Mouse (Mus musculus): ENCODE data around the gene Grm4. TPM values are rescaled to one million over a fixed set of nuclear protein-coding genes. Genes with fewer than 3 reads are reported as not detected.

The Grm4 gene
- 0.70 and 0.81 TPM in 2 replicates for polyA plus RNA-seq (2012; rRNA removed)

DNA sequence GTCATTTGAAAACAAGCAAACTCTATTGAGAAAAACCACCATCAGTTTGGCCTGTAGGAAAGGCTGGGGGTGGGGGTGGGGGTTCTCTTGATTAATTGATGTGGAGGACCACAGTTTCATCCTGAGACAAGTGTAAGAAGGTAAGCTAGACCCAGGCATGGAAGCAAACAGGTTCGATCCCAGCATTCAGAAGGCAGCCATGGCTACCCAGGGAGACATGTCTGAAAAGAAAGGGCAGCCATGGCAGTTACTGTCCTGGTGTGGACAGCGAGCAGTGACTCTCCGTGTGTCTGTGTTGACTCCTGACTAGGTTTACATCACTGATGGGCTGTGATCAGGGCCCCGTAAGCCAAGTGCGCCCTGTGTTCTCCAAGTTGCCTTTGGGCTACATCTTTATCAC lies at the start of gene Grm4:
Gene Grm4, minus strand, starts transcription at position 101 of the 400 bp plus-strand sequence.
- peaks cover 6% of the 10 kb centered on the region for H3K4me1 ChIP-seq (ENCODE audit: control insufficient read depth, insufficient read depth, low read length)
- TF ChIP-seq CTCF (IDR thresholded peaks at IDR 0.05; ENCODE audit: control insufficient read depth, insufficient read depth, insufficient replicate concordance, low read depth, low read length) (no peak), POLR2A (IDR thresholded peaks at IDR 0.05; ENCODE audit: control insufficient read depth, low read depth, low read length) (no peak)
- no peak within 1 kb of the TSS for H3K27ac ChIP-seq (ENCODE audit: control insufficient read depth, insufficient read depth, low read depth, low read length)
- H3K36me3 ChIP-seq (ENCODE audit: control insufficient read depth, insufficient read depth, low read length): no peaks in the 10 kb centered on the region
- H3K4me3 ChIP-seq (ENCODE audit: control insufficient read depth, low read depth, low read length): peak within 1 kb of the TSS; percentile 63
- no peaks in the 10 kb centered on the region for H3K27me3 ChIP-seq (ENCODE audit: control insufficient read depth, insufficient read depth, low read length)

GRCm38 (mm10) chr17:27568228-27568627 lies 47.0 kb upstream of the Grm4 start:
- Histone ChIP-seq H3K27me3 (ENCODE audit: control insufficient read depth, insufficient read depth, low read length) (no peaks in the 10 kb centered on the region), H3K36me3 (ENCODE audit: control insufficient read depth, insufficient read depth, low read length) (no peaks in the 10 kb centered on the region), H3K27ac (ENCODE audit: control insufficient read depth, insufficient read depth, low read depth, low read length) (no peak overlapping the region), H3K4me1 (ENCODE audit: control insufficient read depth, insufficient read depth, low read length) (peaks cover 25% of the 10 kb centered on the region), H3K4me3 (ENCODE audit: control insufficient read depth, low read depth, low read length) (no peak overlapping the region)
- no peak for TF ChIP-seq POLR2A (IDR thresholded peaks at IDR 0.05; ENCODE audit: control insufficient read depth, low read depth, low read length)
- no peak for TF ChIP-seq CTCF (IDR thresholded peaks at IDR 0.05; ENCODE audit: control insufficient read depth, insufficient read depth, insufficient replicate concordance, low read depth, low read length)

DNA sequence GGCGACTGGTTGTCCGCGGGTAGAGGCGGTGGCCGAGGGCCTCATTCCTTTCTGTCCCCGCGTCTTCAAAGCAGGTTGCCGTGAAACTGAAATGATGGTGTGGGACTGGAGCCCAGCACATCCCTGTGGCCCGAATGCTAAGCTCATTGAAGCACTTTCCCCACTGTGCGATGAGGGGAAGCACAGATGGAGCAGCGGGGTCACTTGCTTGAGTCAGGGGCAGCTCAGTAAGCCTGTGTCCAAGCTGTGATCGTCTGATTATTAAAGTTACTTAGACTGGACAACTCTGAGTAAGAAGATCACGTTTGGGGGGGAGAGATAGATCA lies 44.7 kb upstream of the Grm4 start:
- Histone ChIP-seq H3K27ac (ENCODE audit: control insufficient read depth, insufficient read depth, low read depth, low read length) (no peak overlapping the region; the same call in 1 of the 2 replicates), H3K27me3 (ENCODE audit: control insufficient read depth, insufficient read depth, low read length) (no peaks in the 10 kb centered on the region), H3K36me3 (ENCODE audit: control insufficient read depth, insufficient read depth, low read length) (no peaks in the 10 kb centered on the region; the same call in 1 of the 2 replicates), H3K4me3 (ENCODE audit: control insufficient read depth, low read depth, low read length) (peak overlapping the region; percentile 89), H3K4me1 (ENCODE audit: control insufficient read depth, insufficient read depth, low read length) (peaks cover 29% of the 10 kb centered on the region)
- no peak for TF ChIP-seq CTCF (IDR thresholded peaks at IDR 0.05; ENCODE audit: control insufficient read depth, insufficient read depth, insufficient replicate concordance, low read depth, low read length)
- TF ChIP-seq POLR2A (IDR thresholded peaks at IDR 0.05; ENCODE audit: control insufficient read depth, low read depth, low read length): no peak

DNA sequence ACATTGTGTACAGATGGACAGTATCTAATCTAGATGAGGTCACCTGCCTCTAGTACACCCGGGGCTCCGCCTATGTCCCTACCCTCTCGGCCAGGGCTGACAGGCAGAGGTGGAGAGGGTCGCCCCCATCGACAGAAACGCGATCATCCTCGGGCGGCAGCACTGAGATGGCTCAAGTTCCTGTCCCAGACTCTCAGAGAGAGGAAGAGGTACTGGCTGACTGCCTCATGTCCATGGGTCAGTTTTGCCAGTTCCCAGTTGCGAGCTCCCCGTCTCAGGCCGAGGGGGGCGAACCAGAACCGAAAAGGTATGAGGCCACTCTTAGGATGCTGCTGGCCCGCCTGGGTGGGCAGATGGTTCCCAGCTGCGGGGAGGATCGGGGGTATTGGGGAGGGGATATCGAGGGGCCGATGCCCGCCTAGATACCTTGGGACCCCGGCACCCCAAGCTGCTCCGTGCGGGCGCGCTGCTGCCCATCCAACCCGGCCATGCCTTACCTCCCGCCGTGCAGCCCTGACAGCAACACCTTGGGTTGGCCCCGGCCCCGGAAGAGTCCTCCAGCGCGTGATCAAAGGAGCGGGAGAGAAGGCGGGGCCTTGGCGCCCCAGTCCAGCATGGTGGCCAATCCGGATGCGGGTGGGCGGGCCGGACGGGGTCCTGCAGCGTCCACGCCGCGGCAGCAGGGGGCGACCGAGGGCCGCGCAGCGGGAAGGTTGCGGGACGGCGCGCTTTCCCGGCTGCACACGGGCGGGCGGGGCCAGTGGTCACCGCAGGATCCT lies 44.1 kb upstream of the Grm4 start, which contains the start of gene AI413582:
Gene AI413582, minus strand, starts transcription at position 594 of the 779 bp plus-strand sequence.
- peak within 1 kb of the TSS; percentile 5; the same call in 1 of the 2 replicates for H3K27ac ChIP-seq (ENCODE audit: control insufficient read depth, insufficient read depth, low read depth, low read length)
- H3K4me3 ChIP-seq (ENCODE audit: control insufficient read depth, low read depth, low read length): peak within 1 kb of the TSS; percentile 89
- H3K27me3 ChIP-seq (ENCODE audit: control insufficient read depth, insufficient read depth, low read length): no peaks in the 10 kb centered on the region
- peak; percentile 44 for TF ChIP-seq POLR2A (IDR thresholded peaks at IDR 0.05; ENCODE audit: control insufficient read depth, low read depth, low read length)
- peak; percentile 83 for TF ChIP-seq CTCF (IDR thresholded peaks at IDR 0.05; ENCODE audit: control insufficient read depth, insufficient read depth, insufficient replicate concordance, low read depth, low read length)
- no peaks in the 10 kb centered on the region; the same call in 1 of the 2 replicates for H3K36me3 ChIP-seq (ENCODE audit: control insufficient read depth, insufficient read depth, low read length)
- H3K4me1 ChIP-seq (ENCODE audit: control insufficient read depth, insufficient read depth, low read length): peaks cover 29% of the 10 kb centered on the region

GRCm38 (mm10) chr17:27564391-27565162 lies 43.4 kb upstream of the Grm4 start:
- Histone ChIP-seq H3K4me1 (ENCODE audit: control insufficient read depth, insufficient read depth, low read length) (peaks cover 29% of the 10 kb centered on the region), H3K36me3 (ENCODE audit: control insufficient read depth, insufficient read depth, low read length) (no peaks in the 10 kb centered on the region; the same call in 1 of the 2 replicates), H3K4me3 (ENCODE audit: control insufficient read depth, low read depth, low read length) (peak overlapping the region; percentile 81), H3K27me3 (ENCODE audit: control insufficient read depth, insufficient read depth, low read length) (no peaks in the 10 kb centered on the region), H3K27ac (ENCODE audit: control insufficient read depth, insufficient read depth, low read depth, low read length) (peak overlapping the region; percentile 5; the same call in 1 of the 2 replicates)
- TF ChIP-seq POLR2A (IDR thresholded peaks at IDR 0.05; ENCODE audit: control insufficient read depth, low read depth, low read length) (no peak), CTCF (IDR thresholded peaks at IDR 0.05; ENCODE audit: control insufficient read depth, insufficient read depth, insufficient replicate concordance, low read depth, low read length) (no peak)

DNA sequence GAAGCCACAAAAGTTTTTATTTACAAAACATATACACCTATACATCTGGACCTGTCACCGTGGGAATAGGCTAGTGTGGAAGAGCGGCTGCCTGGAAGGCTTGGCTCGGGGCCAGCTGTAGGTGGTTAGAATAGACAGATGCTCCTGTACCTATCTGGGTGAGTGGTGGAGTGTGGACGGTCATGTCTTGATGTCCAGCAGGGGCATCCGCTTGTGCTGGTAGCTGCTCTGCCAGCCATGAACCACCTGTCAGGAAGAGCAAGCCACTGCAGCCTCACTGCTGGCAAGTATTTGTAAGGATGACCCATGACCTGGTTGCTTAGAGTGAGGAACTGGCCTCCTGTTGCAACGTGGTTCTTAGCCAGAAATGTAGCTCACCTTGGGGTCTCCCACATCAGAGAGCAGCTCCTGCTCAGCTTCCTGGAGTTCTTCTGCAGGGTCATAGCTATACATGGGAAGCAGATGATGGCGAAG lies 42.6 kb upstream of the Grm4 start:
- Histone ChIP-seq H3K4me3 (ENCODE audit: control insufficient read depth, low read depth, low read length) (peak overlapping the region; percentile 81), H3K4me1 (ENCODE audit: control insufficient read depth, insufficient read depth, low read length) (peaks cover 31% of the 10 kb centered on the region), H3K36me3 (ENCODE audit: control insufficient read depth, insufficient read depth, low read length) (no peaks in the 10 kb centered on the region; the same call in 1 of the 2 replicates), H3K27me3 (ENCODE audit: control insufficient read depth, insufficient read depth, low read length) (no peaks in the 10 kb centered on the region), H3K27ac (ENCODE audit: control insufficient read depth, insufficient read depth, low read depth, low read length) (no peak overlapping the region)
- TF ChIP-seq POLR2A (IDR thresholded peaks at IDR 0.05; ENCODE audit: control insufficient read depth, low read depth, low read length): no peak; the same call in 1 of the 2 replicates
- no peak for TF ChIP-seq CTCF (IDR thresholded peaks at IDR 0.05; ENCODE audit: control insufficient read depth, insufficient read depth, insufficient replicate concordance, low read depth, low read length)
